Mouse (Mus musculus) CH12.LX (cell line): Measurements from ENCODE around the gene Cdh13.

Source experiments
- CTCF ChIP-seq, 2 experiments: IDR thresholded peaks in 1 of 2; conservative IDR thresholded peaks in 1 of 2; 2 replicates each; pipeline ENCODE4 v1.5.1; 2011 to 2012; ENCODE audit warnings: low read depth in 2 of 2, low read length in 2 of 2, improper control_type of control experiment in 1 of 2, inconsistent platforms in 1 of 2, mild to moderate bottlenecking in 1 of 2, moderate library complexity in 1 of 2
- EP300 ChIP-seq: IDR thresholded peaks from 2 replicates; pipeline ENCODE4 v1.6.1; 2011; ENCODE audit warnings: low read length, improper control_type of control experiment
- POLR2A ChIP-seq: IDR thresholded peaks from 2 replicates; pipeline ENCODE4 v1.6.1; 2011; ENCODE audit warnings: low read depth, mild to moderate bottlenecking, improper control_type of control experiment, low read length
- SIN3A ChIP-seq: IDR thresholded peaks from 2 replicates; pipeline ENCODE4 v1.6.1; 2012; ENCODE audit warnings: low read length, improper control_type of control experiment, inconsistent platforms

DNA sequence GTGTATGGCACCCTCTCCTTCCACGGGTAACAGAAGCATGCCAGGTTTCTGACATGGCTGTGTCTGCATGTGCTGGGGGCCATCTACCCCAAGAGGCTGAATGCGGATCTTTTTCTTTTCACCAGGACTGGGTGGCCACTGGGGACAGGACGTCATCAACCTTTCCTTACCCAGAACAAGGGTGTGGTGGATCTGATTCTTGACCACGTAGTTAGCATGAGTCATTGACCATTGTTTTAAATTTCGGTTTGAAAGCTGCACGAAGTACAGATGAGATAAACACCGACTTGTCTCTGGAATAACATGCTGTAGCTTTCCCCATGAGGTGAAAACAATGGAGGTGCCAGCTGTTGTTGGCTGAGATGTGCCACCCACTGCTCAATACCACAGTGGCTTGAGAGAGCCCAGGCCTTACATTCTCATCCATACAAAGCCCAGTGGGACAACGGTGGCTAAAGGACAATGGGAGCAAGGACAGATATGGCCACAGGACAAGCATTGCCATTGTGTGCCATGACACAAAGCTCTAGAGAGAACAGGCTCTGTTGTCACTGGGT lies 161.2 kb downstream of the Cdh13 start:
- TF ChIP-seq CTCF (conservative IDR thresholded peaks at IDR 0.05 in 1 of 2, IDR thresholded peaks at IDR 0.05 in 1 of 2; ENCODE audit: low read depth in 2 of 2, low read length in 2 of 2) (no peak), POLR2A (no peak), EP300 (no peak), SIN3A (no peak)
